Mouse (Mus musculus): ENCODE measurements around the gene Lysmd3. TPM values are rescaled to one million over a fixed set of nuclear protein-coding genes. Genes with fewer than 3 reads are reported as not detected.
"Not testable (repeated sequence)": the region's sequence is repeated elsewhere in the genome, so short reads cannot be mapped to it uniquely, and the experiment has no call there.

The Lysmd3 gene
- polyA plus RNA-seq, 1 experiment from 2014 or later: 30.2 TPM

DNA sequence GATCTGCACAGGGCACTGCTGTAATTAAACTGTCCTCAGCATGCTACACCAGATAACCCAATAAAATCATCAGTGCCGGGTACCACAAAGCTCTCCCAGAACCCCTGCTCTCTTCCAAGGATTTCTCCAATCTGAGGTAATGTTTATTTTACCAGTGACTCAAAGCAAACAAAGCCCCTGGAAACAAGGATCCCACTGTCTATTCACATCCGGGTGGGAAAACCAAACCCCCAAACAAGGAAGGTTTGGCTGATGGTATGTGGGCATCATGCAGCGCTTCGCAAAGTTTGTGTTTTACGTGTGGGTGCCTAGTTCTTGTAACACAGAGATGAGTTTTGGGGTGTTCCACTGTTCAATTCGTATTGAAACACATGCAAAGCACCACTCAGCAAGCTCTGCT lies 16.6 kb upstream of the Lysmd3 start:
- no peak for ATAC-seq (ENCODE audit: insufficient number of reproducible peaks, insufficient read depth, low FRiP score, low read depth)
- H3K4me3 ChIP-seq (ENCODE audit: low read depth, low read length): no peak overlapping the region
- WGBS: 40% methylated on average over 6 of the region's 6 CpGs
- no peak overlapping the region for H3K9ac ChIP-seq (replicated peaks; ENCODE audit: low read depth, low read length)
- H3K27me3 ChIP-seq (ENCODE audit: control insufficient read depth, insufficient read depth, low read length): no peaks in the 10 kb centered on the region
- H3K27ac ChIP-seq (ENCODE audit: low read length): no peak overlapping the region
- no peaks in the 10 kb centered on the region for H3K36me3 ChIP-seq (ENCODE audit: control insufficient read depth, insufficient read depth, low read length)
- H3K4me1 ChIP-seq (ENCODE audit: control insufficient read depth, insufficient read depth, low read length): peaks cover 3% of the 10 kb centered on the region; the same call in 1 of the 2 replicates
- H3K9me3 ChIP-seq (ENCODE audit: control insufficient read depth, low read depth, low read length): no peaks in the 10 kb centered on the region
- H3K4me2 ChIP-seq (replicated peaks; ENCODE audit: low read depth, low read length): no peak overlapping the region

DNA sequence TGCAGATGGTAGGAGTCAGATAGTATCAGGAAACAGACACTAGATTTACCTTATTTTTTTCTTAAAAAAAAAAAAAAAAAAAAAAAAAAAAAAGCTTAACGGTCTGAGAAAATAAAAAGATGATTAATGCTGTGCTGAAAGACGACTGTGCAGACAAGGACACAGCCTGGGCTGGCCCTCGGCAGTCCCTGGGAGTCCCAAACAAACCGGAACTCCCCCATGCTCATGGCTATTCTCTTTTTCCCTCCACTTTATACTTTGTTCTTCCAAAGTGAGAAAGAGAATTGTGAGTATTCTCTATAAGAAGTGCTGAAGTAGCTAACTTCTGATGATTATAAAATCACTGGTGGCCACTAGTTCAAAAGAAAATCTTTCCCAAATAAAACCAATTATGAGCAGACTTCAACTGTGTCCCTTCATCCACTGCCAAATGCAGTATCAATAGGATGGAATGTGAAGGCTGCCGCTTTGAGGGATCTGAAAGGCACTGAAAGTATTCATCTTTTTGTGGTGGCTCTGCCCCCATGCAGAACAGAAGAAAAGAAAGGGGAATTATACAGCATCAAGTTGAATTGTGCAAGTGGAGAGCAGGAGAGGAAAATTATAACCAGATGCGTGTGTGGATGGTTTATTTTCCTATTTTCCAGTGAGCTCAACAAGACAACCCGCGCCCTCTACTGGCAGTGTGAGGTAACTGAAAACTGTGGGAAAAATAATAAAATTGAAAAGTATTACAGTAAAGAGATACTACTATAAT lies 16.0 kb upstream of the Lysmd3 start:
- H3K4me1 ChIP-seq (ENCODE audit: control insufficient read depth, insufficient read depth, low read length): peaks cover 3% of the 10 kb centered on the region; the same call in 1 of the 2 replicates
- no peak overlapping the region for H3K9ac ChIP-seq (replicated peaks; ENCODE audit: low read depth, low read length)
- no peaks in the 10 kb centered on the region for H3K27me3 ChIP-seq (ENCODE audit: control insufficient read depth, insufficient read depth, low read length)
- peak overlapping the region; percentile 23; the same call in 1 of the 2 replicates for H3K4me2 ChIP-seq (replicated peaks; ENCODE audit: low read depth, low read length)
- no peak for ATAC-seq (ENCODE audit: insufficient number of reproducible peaks, insufficient read depth, low FRiP score, low read depth)
- no peak overlapping the region for H3K4me3 ChIP-seq (ENCODE audit: low read depth, low read length)
- H3K27ac ChIP-seq (ENCODE audit: low read length): no peak overlapping the region
- 12% methylated on average over 8 of the region's 8 CpGs for WGBS
- H3K36me3 ChIP-seq (ENCODE audit: control insufficient read depth, insufficient read depth, low read length): no peaks in the 10 kb centered on the region
- no peaks in the 10 kb centered on the region for H3K9me3 ChIP-seq (ENCODE audit: control insufficient read depth, low read depth, low read length)

DNA sequence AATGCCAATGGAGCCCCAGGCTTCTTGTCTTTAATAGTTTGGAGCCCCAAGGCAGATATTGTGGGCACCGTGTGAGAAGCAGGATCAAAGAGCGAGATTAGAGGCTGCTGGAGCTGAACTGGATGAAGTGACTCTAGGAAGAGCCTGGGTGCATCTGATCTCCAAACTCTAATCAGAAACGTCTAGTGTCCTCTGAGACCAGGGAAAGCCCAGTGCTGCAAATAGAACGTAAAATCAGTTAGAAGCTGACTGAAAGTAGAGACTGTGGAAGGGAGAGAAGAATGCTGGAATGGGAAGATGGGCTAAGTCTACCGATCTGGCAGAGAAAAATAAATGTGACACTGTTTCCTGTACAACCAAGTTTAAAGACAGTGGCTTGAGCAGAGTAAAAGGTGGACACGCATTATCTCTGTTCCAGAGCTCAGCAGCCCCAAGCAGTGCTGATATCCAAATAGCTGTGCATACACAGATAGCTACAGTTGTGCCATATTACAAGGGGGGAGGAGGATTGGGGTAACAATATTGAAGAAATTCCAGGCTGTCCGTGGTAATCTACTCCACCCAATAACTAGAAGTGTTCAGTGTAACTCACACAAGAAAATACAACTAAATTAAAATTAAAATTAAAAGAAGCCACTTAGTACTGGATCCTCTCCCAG lies 14.8 kb upstream of the Lysmd3 start:
- ATAC-seq (ENCODE audit: insufficient number of reproducible peaks, insufficient read depth, low FRiP score, low read depth): peak; percentile 59; the same call in 1 of the 2 replicates
- no peaks in the 10 kb centered on the region for H3K36me3 ChIP-seq (ENCODE audit: control insufficient read depth, insufficient read depth, low read length)
- H3K4me1 ChIP-seq (ENCODE audit: control insufficient read depth, insufficient read depth, low read length): peaks cover 3% of the 10 kb centered on the region; the same call in 1 of the 2 replicates
- no peak overlapping the region for H3K9ac ChIP-seq (replicated peaks; ENCODE audit: low read depth, low read length)
- H3K4me2 ChIP-seq (replicated peaks; ENCODE audit: low read depth, low read length): no peak overlapping the region
- H3K27ac ChIP-seq (ENCODE audit: low read length): no peak overlapping the region
- H3K9me3 ChIP-seq (ENCODE audit: control insufficient read depth, low read depth, low read length): no peaks in the 10 kb centered on the region
- no peak overlapping the region for H3K4me3 ChIP-seq (ENCODE audit: low read depth, low read length)
- H3K27me3 ChIP-seq (ENCODE audit: control insufficient read depth, insufficient read depth, low read length): no peaks in the 10 kb centered on the region
- WGBS: 61% methylated on average over 7 of the region's 7 CpGs

DNA sequence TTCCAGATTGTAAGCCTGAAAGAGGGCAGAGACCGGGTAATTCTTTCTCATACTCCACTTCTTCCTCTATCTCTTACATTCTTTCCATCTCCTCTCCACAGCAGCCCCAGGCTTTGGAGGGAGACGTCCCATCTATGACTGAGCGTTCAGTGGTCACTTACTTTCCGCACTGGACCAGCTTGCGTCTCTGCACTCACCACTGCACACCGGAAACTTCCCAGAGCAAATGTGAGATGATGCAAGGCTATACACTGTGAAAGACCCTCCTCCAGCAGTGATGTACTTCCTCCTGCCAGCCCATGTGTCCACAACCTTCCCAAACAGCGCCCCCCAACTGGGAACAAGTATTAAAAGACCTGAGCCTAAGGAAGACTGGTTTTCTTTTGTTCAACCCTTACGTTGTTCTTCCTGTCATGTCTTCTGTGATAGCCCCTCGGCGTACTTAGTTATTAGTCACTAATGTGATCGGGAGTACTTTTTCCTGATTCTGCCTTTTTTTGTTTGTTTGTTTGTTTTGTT lies 13.4 kb upstream of the Lysmd3 start:
- H3K27me3 ChIP-seq (ENCODE audit: control insufficient read depth, insufficient read depth, low read length): no peaks in the 10 kb centered on the region
- H3K9ac ChIP-seq (replicated peaks; ENCODE audit: low read depth, low read length): no peak overlapping the region
- H3K4me1 ChIP-seq (ENCODE audit: control insufficient read depth, insufficient read depth, low read length): peaks cover 3% of the 10 kb centered on the region; the same call in 1 of the 2 replicates
- no peak overlapping the region for H3K4me3 ChIP-seq (ENCODE audit: low read depth, low read length)
- 83% methylated on average over 11 of the region's 11 CpGs for WGBS
- no peak for ATAC-seq (ENCODE audit: insufficient number of reproducible peaks, insufficient read depth, low FRiP score, low read depth)
- H3K9me3 ChIP-seq (ENCODE audit: control insufficient read depth, low read depth, low read length): no peaks in the 10 kb centered on the region
- H3K4me2 ChIP-seq (replicated peaks; ENCODE audit: low read depth, low read length): no peak overlapping the region
- no peak overlapping the region for H3K27ac ChIP-seq (ENCODE audit: low read length)
- H3K36me3 ChIP-seq (ENCODE audit: control insufficient read depth, insufficient read depth, low read length): no peaks in the 10 kb centered on the region

DNA sequence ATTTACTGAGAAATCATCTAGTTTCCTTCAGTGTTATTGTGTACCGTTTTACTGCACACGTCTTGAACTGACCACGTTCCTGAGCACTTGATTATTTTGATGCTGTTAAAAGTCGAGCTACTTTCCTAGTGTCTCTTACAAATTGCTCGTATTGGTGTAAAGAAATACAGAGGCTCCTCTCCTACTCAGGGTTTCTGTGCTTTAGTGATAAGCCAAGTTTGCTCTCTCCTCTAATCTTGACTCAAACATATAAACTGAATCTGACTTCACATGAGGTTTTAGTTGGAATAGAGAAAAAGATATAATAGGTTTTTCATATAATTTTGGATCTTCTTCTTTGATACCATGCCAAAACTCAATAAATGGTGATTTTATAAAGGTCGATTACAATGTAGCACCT lies 11.1 kb upstream of the Lysmd3 start:
- Histone ChIP-seq H3K27ac (ENCODE audit: low read length) (no peak overlapping the region), H3K4me2 (replicated peaks; ENCODE audit: low read depth, low read length) (no peak overlapping the region), H3K9me3 (ENCODE audit: control insufficient read depth, low read depth, low read length) (no peaks in the 10 kb centered on the region), H3K36me3 (ENCODE audit: control insufficient read depth, insufficient read depth, low read length) (no peaks in the 10 kb centered on the region), H3K4me1 (ENCODE audit: control insufficient read depth, insufficient read depth, low read length) (no peaks in the 10 kb centered on the region), H3K4me3 (ENCODE audit: low read depth, low read length) (no peak overlapping the region), H3K27me3 (ENCODE audit: control insufficient read depth, insufficient read depth, low read length) (no peaks in the 10 kb centered on the region), H3K9ac (replicated peaks; ENCODE audit: low read depth, low read length) (no peak overlapping the region)
- 85% methylated on average over 6 of the region's 6 CpGs for WGBS
- no peak for ATAC-seq (ENCODE audit: insufficient number of reproducible peaks, insufficient read depth, low FRiP score, low read depth)

DNA sequence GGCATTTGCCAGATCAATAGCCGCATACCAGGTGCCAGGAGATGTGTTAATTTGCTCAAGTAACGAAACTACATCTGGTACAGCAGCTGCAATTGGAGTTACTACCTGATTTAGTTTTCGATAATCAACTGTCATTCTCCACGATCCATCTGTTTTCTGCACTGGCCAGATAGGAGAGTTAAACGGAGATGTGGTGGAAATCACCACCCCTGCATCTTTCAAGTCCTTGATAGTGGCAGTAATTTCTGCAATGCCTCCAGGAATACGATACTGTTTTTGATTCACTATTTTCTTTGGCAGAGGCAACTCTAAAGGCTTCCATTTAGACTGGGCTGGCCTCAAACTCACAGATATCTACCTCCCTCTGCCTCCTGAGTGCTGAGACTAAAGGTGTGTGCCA lies 7.1 kb upstream of the Lysmd3 start:
- not testable (repeated sequence) for ATAC-seq (ENCODE audit: insufficient number of reproducible peaks, insufficient read depth, low FRiP score, low read depth); H3K4me3 ChIP-seq (ENCODE audit: low read depth, low read length); H3K27me3 ChIP-seq (ENCODE audit: control insufficient read depth, insufficient read depth, low read length); H3K36me3 ChIP-seq (ENCODE audit: control insufficient read depth, insufficient read depth, low read length); H3K4me2 ChIP-seq (replicated peaks; ENCODE audit: low read depth, low read length); H3K27ac ChIP-seq (ENCODE audit: low read length); H3K9me3 ChIP-seq (ENCODE audit: control insufficient read depth, low read depth, low read length); H3K4me1 ChIP-seq (ENCODE audit: control insufficient read depth, insufficient read depth, low read length); H3K9ac ChIP-seq (replicated peaks; ENCODE audit: low read depth, low read length)
- WGBS: 76% methylated on average over 5 of the region's 6 CpGs

DNA sequence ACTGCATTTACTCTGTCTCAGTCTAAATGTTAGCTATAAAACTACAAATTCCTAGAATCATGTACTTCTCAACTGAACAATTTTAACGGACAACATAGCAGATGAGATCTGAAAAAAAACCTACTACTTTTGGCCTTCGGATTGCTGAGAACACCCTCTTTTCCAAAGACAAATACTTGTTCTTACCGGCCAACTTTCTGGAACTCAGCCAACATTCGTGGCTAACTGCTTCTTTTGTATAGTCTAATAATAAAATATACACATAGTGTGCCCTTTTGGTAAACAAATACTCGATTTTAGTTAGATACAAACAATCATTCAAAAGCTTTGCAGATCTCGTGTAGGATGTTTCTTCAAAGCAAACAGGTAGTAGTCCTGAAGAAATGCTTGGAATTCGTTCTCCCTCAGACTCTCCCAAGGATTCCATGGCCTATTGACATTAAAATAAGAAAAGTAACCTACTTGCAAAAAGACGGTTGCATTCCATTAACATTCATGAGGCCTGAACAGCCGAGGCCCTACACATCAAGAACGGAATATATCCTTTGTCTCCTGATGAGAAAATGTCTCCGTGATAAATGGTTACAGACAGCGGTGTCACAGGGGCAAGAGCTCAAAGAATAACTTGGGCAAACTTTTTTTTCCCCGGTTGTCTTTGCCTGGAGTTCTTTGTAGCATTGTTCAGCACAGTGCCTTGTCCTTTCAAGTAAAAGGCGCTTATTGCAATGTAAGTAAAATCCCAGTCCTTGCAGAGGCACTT lies 1.2 kb upstream of the Lysmd3 start:
- H3K9ac ChIP-seq (replicated peaks; ENCODE audit: low read depth, low read length): no peak overlapping the region
- no peak overlapping the region for H3K4me3 ChIP-seq (ENCODE audit: low read depth, low read length)
- ATAC-seq (ENCODE audit: insufficient number of reproducible peaks, insufficient read depth, low FRiP score, low read depth): no peak
- H3K36me3 ChIP-seq (ENCODE audit: control insufficient read depth, insufficient read depth, low read length): no peaks in the 10 kb centered on the region
- no peaks in the 10 kb centered on the region for H3K27me3 ChIP-seq (ENCODE audit: control insufficient read depth, insufficient read depth, low read length)
- H3K4me1 ChIP-seq (ENCODE audit: control insufficient read depth, insufficient read depth, low read length): peaks cover 3% of the 10 kb centered on the region; the same call in 1 of the 2 replicates
- H3K4me2 ChIP-seq (replicated peaks; ENCODE audit: low read depth, low read length): no peak overlapping the region
- no peak overlapping the region for H3K27ac ChIP-seq (ENCODE audit: low read length)
- no peaks in the 10 kb centered on the region for H3K9me3 ChIP-seq (ENCODE audit: control insufficient read depth, low read depth, low read length)
- 17% methylated on average over 14 of the region's 14 CpGs for WGBS

DNA sequence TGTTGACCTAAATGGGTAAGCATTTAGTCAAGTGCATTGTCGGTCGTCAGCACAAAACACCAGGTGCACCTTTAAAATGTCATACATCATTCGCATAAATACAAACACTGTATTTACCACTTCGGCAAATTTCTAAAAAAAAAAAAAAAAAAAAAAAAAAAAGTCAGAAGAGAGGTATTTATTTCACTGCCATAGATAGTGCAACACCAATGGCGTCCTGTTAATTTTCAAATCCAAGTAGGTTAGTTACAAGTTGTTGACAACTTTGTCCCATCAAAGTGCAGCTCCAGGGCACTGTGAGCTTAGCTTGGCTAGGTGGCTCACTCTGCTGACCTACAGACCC lies 484 bp upstream of the Lysmd3 start:
- H3K9me3 ChIP-seq (ENCODE audit: control insufficient read depth, low read depth, low read length): no peaks in the 10 kb centered on the region
- H3K36me3 ChIP-seq (ENCODE audit: control insufficient read depth, insufficient read depth, low read length): no peaks in the 10 kb centered on the region
- ATAC-seq (ENCODE audit: insufficient number of reproducible peaks, insufficient read depth, low FRiP score, low read depth): no peak
- H3K9ac ChIP-seq (replicated peaks; ENCODE audit: low read depth, low read length): 0 out of 2 replicates have a peak overlapping the region, but pooled peaks have one; percentile 59
- peaks cover 3% of the 10 kb centered on the region; the same call in 1 of the 2 replicates for H3K4me1 ChIP-seq (ENCODE audit: control insufficient read depth, insufficient read depth, low read length)
- WGBS: 17% methylated on average over 5 of the region's 5 CpGs
- H3K27ac ChIP-seq (ENCODE audit: low read length): peak overlapping the region; percentile 82
- no peaks in the 10 kb centered on the region for H3K27me3 ChIP-seq (ENCODE audit: control insufficient read depth, insufficient read depth, low read length)
- H3K4me2 ChIP-seq (replicated peaks; ENCODE audit: low read depth, low read length): peak overlapping the region; percentile 49
- peak overlapping the region; percentile 71 for H3K4me3 ChIP-seq (ENCODE audit: low read depth, low read length)
